Mouse (Mus musculus): ENCODE results near the gene Lce1d. TPM values are rescaled to one million over a fixed set of nuclear protein-coding genes. Genes with fewer than 3 reads are reported as not detected.

The Lce1d gene
- total and polyA plus RNA-seq, 2 experiments from 2014 or later = not detected

GRCm38 (mm10) chr3:92639854-92640253, 47.2 kb downstream of the Lce1d start:
- no peaks in the 10 kb centered on the region for H3K27me3 ChIP-seq (ENCODE audit: control insufficient read depth, insufficient read depth, low read length)
- ATAC-seq (ENCODE audit: insufficient read depth, low read depth) = no peak
- no peaks in the 10 kb centered on the region for H3K9me3 ChIP-seq (replicated peaks; ENCODE audit: control insufficient read depth, low read length)
- no peak overlapping the region for H3K27ac ChIP-seq (ENCODE audit: low read depth)
- H3K4me1 ChIP-seq (ENCODE audit: control insufficient read depth, insufficient read depth) = no peaks in the 10 kb centered on the region
- H3K4me2 ChIP-seq (ENCODE audit: low read depth, low read length) = no peak overlapping the region
- no peak for TF ChIP-seq EP300 (IDR thresholded peaks at IDR 0.05; ENCODE audit: low read depth)
- no peak for TF ChIP-seq CTCF (IDR thresholded peaks at IDR 0.05; ENCODE audit: low read depth)
- H3K9ac ChIP-seq (replicated peaks; ENCODE audit: low read depth, low read length) = no peak overlapping the region
- H3K4me3 ChIP-seq (ENCODE audit: low read depth, low read length) = no peak overlapping the region
- DNase-seq (ENCODE audit: low spot score) = no peak
- H3K36me3 ChIP-seq (replicated peaks; ENCODE audit: control insufficient read depth, insufficient read depth, low read length) = no peaks in the 10 kb centered on the region
- WGBS = 88% methylated on average over 15 of the region's 15 CpGs

DNA sequence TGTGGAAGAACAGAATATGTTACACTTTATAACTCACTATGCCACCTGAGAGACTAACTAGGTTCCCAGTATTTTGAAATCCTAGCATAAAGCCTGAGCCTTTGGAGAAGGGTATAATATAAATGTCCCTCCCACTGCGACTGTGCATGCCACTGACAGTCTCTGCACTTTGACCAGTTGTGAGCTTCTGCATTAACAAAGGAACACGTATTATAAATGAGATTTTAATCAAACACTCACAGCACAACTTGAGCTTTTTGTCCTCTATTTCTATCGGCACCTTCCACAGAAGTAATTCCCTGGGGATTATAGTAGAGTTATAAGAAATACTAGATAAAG, 48.4 kb downstream of the Lce1d start:
- Histone ChIP-seq H3K9ac (replicated peaks; ENCODE audit: low read depth, low read length) (no peak overlapping the region), H3K9me3 (replicated peaks; ENCODE audit: control insufficient read depth, low read length) (no peaks in the 10 kb centered on the region), H3K4me1 (ENCODE audit: control insufficient read depth, insufficient read depth) (no peaks in the 10 kb centered on the region), H3K36me3 (replicated peaks; ENCODE audit: control insufficient read depth, insufficient read depth, low read length) (no peaks in the 10 kb centered on the region), H3K4me2 (ENCODE audit: low read depth, low read length) (no peak overlapping the region), H3K27ac (ENCODE audit: low read depth) (no peak overlapping the region), H3K4me3 (ENCODE audit: low read depth, low read length) (no peak overlapping the region), H3K27me3 (ENCODE audit: control insufficient read depth, insufficient read depth, low read length) (no peaks in the 10 kb centered on the region)
- ATAC-seq (ENCODE audit: insufficient read depth, low read depth) = no peak
- DNase-seq (ENCODE audit: low spot score) = no peak
- TF ChIP-seq CTCF (IDR thresholded peaks at IDR 0.05; ENCODE audit: low read depth) = no peak
- no peak for TF ChIP-seq EP300 (IDR thresholded peaks at IDR 0.05; ENCODE audit: low read depth)
- WGBS = 79% methylated on average over 3 of the region's 3 CpGs

- ATAC-seq (ENCODE audit: insufficient read depth, low read depth) (no peak), DNase-seq (ENCODE audit: low spot score) (no peak)
- 60% methylated on average over 1 of the region's 1 CpGs for WGBS
- no peaks in the 10 kb centered on the region for H3K36me3 ChIP-seq (replicated peaks; ENCODE audit: control insufficient read depth, insufficient read depth, low read length)
- H3K9me3 ChIP-seq (replicated peaks; ENCODE audit: control insufficient read depth, low read length) = no peaks in the 10 kb centered on the region
- H3K4me1 ChIP-seq (ENCODE audit: control insufficient read depth, insufficient read depth) = no peaks in the 10 kb centered on the region
- TF ChIP-seq EP300 (IDR thresholded peaks at IDR 0.05; ENCODE audit: low read depth) = no peak
- no peak for TF ChIP-seq CTCF (IDR thresholded peaks at IDR 0.05; ENCODE audit: low read depth)
- H3K27me3 ChIP-seq (ENCODE audit: control insufficient read depth, insufficient read depth, low read length) = no peaks in the 10 kb centered on the region
- H3K4me3 ChIP-seq (ENCODE audit: low read depth, low read length) = no peak overlapping the region
- H3K4me2 ChIP-seq (ENCODE audit: low read depth, low read length) = no peak overlapping the region
- no peak overlapping the region for H3K27ac ChIP-seq (ENCODE audit: low read depth)
- no peak overlapping the region for H3K9ac ChIP-seq (replicated peaks; ENCODE audit: low read depth, low read length)
These were observed 49.0 kb downstream of the Lce1d start for GRCm38 (mm10) chr3:92637745-92638652.

Other genes with a start within 250 kb of the Lce1d start
- not detected in 2 replicates for gene Sprr1b, start 248.4 kb downstream of the Lce1d start, total RNA-seq (2014; rRNA removed; ENCODE audit: low replicate concordance)
- not detected in 2 replicates for gene Sprr1b, start 248.4 kb downstream of the Lce1d start, polyA plus RNA-seq (2015; fragmentation: Nextera tagmentation; extraction: Ambion mirVana)
- not detected in 2 replicates for gene Sprr3, start 228.5 kb downstream of the Lce1d start, total RNA-seq (2014; rRNA removed; ENCODE audit: low replicate concordance)
- gene Sprr3, start 228.5 kb downstream of the Lce1d start, polyA plus RNA-seq (2015; fragmentation: Nextera tagmentation; extraction: Ambion mirVana) = not detected in 2 replicates
- 44.3 TPM in 1 of 2 replicates, not detected in the other for gene Sprr1a, start 201.3 kb downstream of the Lce1d start, total RNA-seq (2014; rRNA removed; ENCODE audit: low replicate concordance)
- gene Sprr1a, start 201.3 kb downstream of the Lce1d start, polyA plus RNA-seq (2015; fragmentation: Nextera tagmentation; extraction: Ambion mirVana) = 0.19 TPM in 2 replicates
- gene Sprr4, start 186.7 kb downstream of the Lce1d start, total RNA-seq (2014; rRNA removed; ENCODE audit: low replicate concordance) = not detected in 2 replicates
- not detected in 2 replicates for gene Sprr4, start 186.7 kb downstream of the Lce1d start, polyA plus RNA-seq (2015; fragmentation: Nextera tagmentation; extraction: Ambion mirVana)
- not detected in 2 replicates for gene 2310046K23Rik, start 152.7 kb downstream of the Lce1d start, total RNA-seq (2014; rRNA removed; ENCODE audit: low replicate concordance)
- not detected in 2 replicates for gene 2310046K23Rik, start 152.7 kb downstream of the Lce1d start, polyA plus RNA-seq (2015; fragmentation: Nextera tagmentation; extraction: Ambion mirVana)
- 6.4 TPM in 1 of 2 replicates, not detected in the other for gene Ivl, start 113.5 kb downstream of the Lce1d start, total RNA-seq (2014; rRNA removed; ENCODE audit: low replicate concordance)
- gene Ivl, start 113.5 kb downstream of the Lce1d start, polyA plus RNA-seq (2015; fragmentation: Nextera tagmentation; extraction: Ambion mirVana) = not detected in 2 replicates
- gene Smcp, start 98.2 kb downstream of the Lce1d start, total RNA-seq (2014; rRNA removed; ENCODE audit: low replicate concordance) = not detected in 2 replicates
- gene Smcp, start 98.2 kb downstream of the Lce1d start, polyA plus RNA-seq (2015; fragmentation: Nextera tagmentation; extraction: Ambion mirVana) = not detected in 2 replicates
- not detected in 2 replicates for gene 2210017I01Rik, start 79.7 kb downstream of the Lce1d start, total RNA-seq (2014; rRNA removed; ENCODE audit: low replicate concordance)
- gene 2210017I01Rik, start 79.7 kb downstream of the Lce1d start, polyA plus RNA-seq (2015; fragmentation: Nextera tagmentation; extraction: Ambion mirVana) = not detected in 2 replicates
- not detected in 2 replicates for gene Lce6a, start 65.5 kb downstream of the Lce1d start, total RNA-seq (2014; rRNA removed; ENCODE audit: low replicate concordance)
- not detected in 2 replicates for gene Lce6a, start 65.5 kb downstream of the Lce1d start, polyA plus RNA-seq (2015; fragmentation: Nextera tagmentation; extraction: Ambion mirVana)
- not detected in 2 replicates for gene Lce1a1, start 38.9 kb downstream of the Lce1d start, total RNA-seq (2014; rRNA removed; ENCODE audit: low replicate concordance)
- gene Lce1a1, start 38.9 kb downstream of the Lce1d start, polyA plus RNA-seq (2015; fragmentation: Nextera tagmentation; extraction: Ambion mirVana) = not detected in 2 replicates
- gene Lce1b, start 30.3 kb downstream of the Lce1d start, total RNA-seq (2014; rRNA removed; ENCODE audit: low replicate concordance) = not detected in 2 replicates
- not detected in 2 replicates for gene Lce1b, start 30.3 kb downstream of the Lce1d start, polyA plus RNA-seq (2015; fragmentation: Nextera tagmentation; extraction: Ambion mirVana)
- not detected in 2 replicates for gene Lce1a2, start 16.9 kb downstream of the Lce1d start, total RNA-seq (2014; rRNA removed; ENCODE audit: low replicate concordance)
- not detected in 2 replicates for gene Lce1a2, start 16.9 kb downstream of the Lce1d start, polyA plus RNA-seq (2015; fragmentation: Nextera tagmentation; extraction: Ambion mirVana)
- gene Lce1c, start 8.0 kb downstream of the Lce1d start, total RNA-seq (2014; rRNA removed; ENCODE audit: low replicate concordance) = not detected in 2 replicates
- not detected in 2 replicates for gene Lce1c, start 8.0 kb downstream of the Lce1d start, polyA plus RNA-seq (2015; fragmentation: Nextera tagmentation; extraction: Ambion mirVana)
- gene Lce1e, start 21.9 kb upstream of the Lce1d start, total RNA-seq (2014; rRNA removed; ENCODE audit: low replicate concordance) = not detected in 2 replicates
- gene Lce1e, start 21.9 kb upstream of the Lce1d start, polyA plus RNA-seq (2015; fragmentation: Nextera tagmentation; extraction: Ambion mirVana) = not detected in 2 replicates
- not detected in 2 replicates for gene Lce1f, start 33.1 kb upstream of the Lce1d start, total RNA-seq (2014; rRNA removed; ENCODE audit: low replicate concordance)
- not detected in 2 replicates for gene Lce1f, start 33.1 kb upstream of the Lce1d start, polyA plus RNA-seq (2015; fragmentation: Nextera tagmentation; extraction: Ambion mirVana)
- gene Gm38119, start 51.9 kb upstream of the Lce1d start, total RNA-seq (2014; rRNA removed; ENCODE audit: low replicate concordance) = not detected in 2 replicates
- gene Gm38119, start 51.9 kb upstream of the Lce1d start, polyA plus RNA-seq (2015; fragmentation: Nextera tagmentation; extraction: Ambion mirVana) = not detected in 2 replicates
- gene Lce1g, start 65.1 kb upstream of the Lce1d start, total RNA-seq (2014; rRNA removed; ENCODE audit: low replicate concordance) = not detected in 2 replicates
- gene Lce1g, start 65.1 kb upstream of the Lce1d start, polyA plus RNA-seq (2015; fragmentation: Nextera tagmentation; extraction: Ambion mirVana) = not detected in 2 replicates
- not detected in 2 replicates for gene Lce1h, start 77.9 kb upstream of the Lce1d start, total RNA-seq (2014; rRNA removed; ENCODE audit: low replicate concordance)
- gene Lce1h, start 77.9 kb upstream of the Lce1d start, polyA plus RNA-seq (2015; fragmentation: Nextera tagmentation; extraction: Ambion mirVana) = not detected in 2 replicates
- gene Lce1i, start 91.7 kb upstream of the Lce1d start, total RNA-seq (2014; rRNA removed; ENCODE audit: low replicate concordance) = not detected in 2 replicates
- gene Lce1i, start 91.7 kb upstream of the Lce1d start, polyA plus RNA-seq (2015; fragmentation: Nextera tagmentation; extraction: Ambion mirVana) = not detected in 2 replicates
- not detected in 2 replicates for gene Lce1j, start 103.3 kb upstream of the Lce1d start, total RNA-seq (2014; rRNA removed; ENCODE audit: low replicate concordance)
- gene Lce1j, start 103.3 kb upstream of the Lce1d start, polyA plus RNA-seq (2015; fragmentation: Nextera tagmentation; extraction: Ambion mirVana) = not detected in 2 replicates
- gene Lce1k, start 120.7 kb upstream of the Lce1d start, total RNA-seq (2014; rRNA removed; ENCODE audit: low replicate concordance) = not detected in 2 replicates
- gene Lce1k, start 120.7 kb upstream of the Lce1d start, polyA plus RNA-seq (2015; fragmentation: Nextera tagmentation; extraction: Ambion mirVana) = not detected in 2 replicates
- not detected in 2 replicates for gene Kprp, start 140.0 kb upstream of the Lce1d start, total RNA-seq (2014; rRNA removed; ENCODE audit: low replicate concordance)
- gene Kprp, start 140.0 kb upstream of the Lce1d start, polyA plus RNA-seq (2015; fragmentation: Nextera tagmentation; extraction: Ambion mirVana) = not detected in 2 replicates
- gene Lce1l, start 164.1 kb upstream of the Lce1d start, total RNA-seq (2014; rRNA removed; ENCODE audit: low replicate concordance) = not detected in 2 replicates
- gene Lce1l, start 164.1 kb upstream of the Lce1d start, polyA plus RNA-seq (2015; fragmentation: Nextera tagmentation; extraction: Ambion mirVana) = not detected in 2 replicates
- not detected in 2 replicates for gene 2310050C09Rik, start 183.0 kb upstream of the Lce1d start, total RNA-seq (2014; rRNA removed; ENCODE audit: low replicate concordance)
- not detected in 2 replicates for gene 2310050C09Rik, start 183.0 kb upstream of the Lce1d start, polyA plus RNA-seq (2015; fragmentation: Nextera tagmentation; extraction: Ambion mirVana)
- gene Lce3a, start 239.0 kb upstream of the Lce1d start, total RNA-seq (2014; rRNA removed; ENCODE audit: low replicate concordance) = not detected in 2 replicates
- not detected in 2 replicates for gene Lce3a, start 239.0 kb upstream of the Lce1d start, polyA plus RNA-seq (2015; fragmentation: Nextera tagmentation; extraction: Ambion mirVana)
- not detected in 2 replicates for gene Lce3b, start 245.8 kb upstream of the Lce1d start, total RNA-seq (2014; rRNA removed; ENCODE audit: low replicate concordance)
- not detected in 2 replicates for gene Lce3b, start 245.8 kb upstream of the Lce1d start, polyA plus RNA-seq (2015; fragmentation: Nextera tagmentation; extraction: Ambion mirVana)